Mouse (Mus musculus): ENCODE measurements around the gene Cd209f. TPM values are rescaled to one million over a fixed set of nuclear protein-coding genes. Genes with fewer than 3 reads are reported as not detected.

Cd209f gene
- polyA plus RNA-seq (2012; fragmentation: generic; extraction: Trizol) = not detected

DNA sequence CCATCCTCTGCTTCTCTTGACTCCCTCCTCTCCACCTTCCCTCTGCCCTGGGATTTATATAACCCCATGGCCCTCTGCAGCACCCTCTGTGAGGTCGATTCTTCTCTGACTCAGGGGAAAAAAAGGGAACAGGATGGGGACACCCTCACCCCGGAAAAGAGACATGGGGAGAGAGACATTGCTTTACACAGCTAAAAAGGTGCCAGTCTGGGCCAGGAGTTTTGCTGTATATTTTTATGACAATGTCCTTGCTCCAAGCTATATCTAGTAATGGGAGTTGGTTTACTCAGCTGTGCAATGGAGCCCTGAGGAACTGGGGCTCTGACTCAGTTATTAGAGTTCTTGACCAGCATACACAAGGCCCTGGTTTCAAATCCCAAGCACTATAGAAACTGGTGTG lies at the start of gene Cd209f:
TSS of gene Cd209f (minus strand) at position 101 of the 400 bp plus-strand sequence.

GRCm38 (mm10) chr8:4133798-4134197 lies 28.2 kb upstream of the Cd209f start, which contains the start of gene Cd209g:
Gene Cd209g, plus strand, starts transcription at chr8:4134098.

Other genes starting within 250 kb of the Cd209f start
- gene Cd209d, start 227.3 kb downstream of the Cd209f start, polyA plus RNA-seq (2012; fragmentation: generic; extraction: Trizol) = not detected
- gene Cd209b, start 179.0 kb downstream of the Cd209f start, polyA plus RNA-seq (2012; fragmentation: generic; extraction: Trizol) = not detected
- gene Cd209c, start 151.1 kb downstream of the Cd209f start, polyA plus RNA-seq (2012; fragmentation: generic; extraction: Trizol) = under 1 TPM; 0.02 to 0.05 TPM
- not detected for gene Cd209g, start 28.3 kb upstream of the Cd209f start, polyA plus RNA-seq (2012; fragmentation: generic; extraction: Trizol)
- gene Evi5l, start 60.7 kb upstream of the Cd209f start, polyA plus RNA-seq (2012; fragmentation: generic; extraction: Trizol) = 10 to 100 TPM in 1 of 2 experiments, 1 to 10 TPM in 1; 7.0 to 27.1 TPM
- under 1 TPM; 0.02 to 0.20 TPM for gene Prr36, start 111.6 kb upstream of the Cd209f start, polyA plus RNA-seq (2012; fragmentation: generic; extraction: Trizol)
- gene Lrrc8e, start 121.0 kb upstream of the Cd209f start, polyA plus RNA-seq (2012; fragmentation: generic; extraction: Trizol) = 1 to 10 TPM; 1.4 to 2.5 TPM
- 10 to 100 TPM; 12.4 to 29.1 TPM for gene Map2k7, start 132.9 kb upstream of the Cd209f start, polyA plus RNA-seq (2012; fragmentation: generic; extraction: Trizol)
- under 1 TPM; 0.02 to 0.73 TPM for gene Gm49320, start 133.0 kb upstream of the Cd209f start, polyA plus RNA-seq (2012; fragmentation: generic; extraction: Trizol)
- gene Tgfbr3l, start 142.4 kb upstream of the Cd209f start, polyA plus RNA-seq (2012; fragmentation: generic; extraction: Trizol) = 1 to 10 TPM in 1 of 2 experiments, under 1 TPM in 1; 0.40 to 6.6 TPM
- 10 to 100 TPM; 52.6 to 62.2 TPM for gene Snapc2, start 147.2 kb upstream of the Cd209f start, polyA plus RNA-seq (2012; fragmentation: generic; extraction: Trizol)
- 10 to 100 TPM; 46.2 to 69.6 TPM for gene Ctxn1, start 153.4 kb upstream of the Cd209f start, polyA plus RNA-seq (2012; fragmentation: generic; extraction: Trizol)
- gene Timm44, start 170.1 kb upstream of the Cd209f start, polyA plus RNA-seq (2012; fragmentation: generic; extraction: Trizol) = 10 to 100 TPM in 1 of 2 experiments, 1 to 10 TPM in 1; 9.3 to 42.5 TPM
- gene Ccl25, start 219.4 kb upstream of the Cd209f start, polyA plus RNA-seq (2012; fragmentation: generic; extraction: Trizol) = 10 to 100 TPM in 1 of 2 experiments, 1 to 10 TPM in 1; 2.7 to 12.2 TPM
- 10 to 100 TPM; 18.1 to 38.4 TPM for gene Elavl1, start 219.6 kb upstream of the Cd209f start, polyA plus RNA-seq (2012; fragmentation: generic; extraction: Trizol)

Data from C3H10T1/2 (cell line).